Mouse (Mus musculus): ENCODE results near the gene Plch1.

Plch1 gene

DNA sequence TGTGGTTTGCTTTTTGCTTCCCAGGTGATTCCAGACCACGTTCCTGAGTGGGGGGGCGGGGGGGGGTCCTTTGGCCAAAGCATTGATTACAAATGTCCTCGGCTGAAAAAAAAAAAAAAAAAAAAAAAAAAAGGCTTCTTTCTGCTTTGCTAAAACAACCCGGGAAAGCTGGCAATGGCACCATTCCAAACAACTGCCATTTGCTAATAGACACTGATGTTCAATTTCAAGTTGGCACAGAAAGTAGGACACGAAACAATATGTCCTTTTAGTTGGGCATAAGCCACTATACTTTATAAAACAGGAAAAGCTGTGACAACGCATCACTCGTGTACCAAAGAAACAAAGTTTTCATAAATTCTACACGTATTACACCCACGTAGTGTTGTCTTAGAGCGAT is 36.6 kb downstream of the Plch1 start:
- DNase-seq (ENCODE audit: low spot score): no peak

DNA sequence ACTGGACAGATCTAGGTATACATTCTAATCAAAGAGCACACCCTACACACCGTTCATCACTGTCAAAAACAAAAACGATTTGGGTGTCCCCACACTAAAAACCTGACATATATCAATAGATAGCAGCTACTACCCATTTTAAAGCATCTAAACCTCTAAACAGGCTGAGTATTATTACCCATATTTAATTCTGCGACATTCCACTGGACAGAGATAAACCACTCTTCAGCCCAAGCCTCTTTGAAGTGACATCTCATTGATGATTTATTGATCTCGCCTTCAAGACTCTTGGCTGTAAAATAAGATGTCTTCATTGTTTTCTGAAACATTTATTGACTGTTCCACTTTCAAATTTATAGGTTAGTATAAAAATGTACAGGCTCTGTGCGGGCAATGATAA is 46.4 kb downstream of the Plch1 start:
- DNase-seq (ENCODE audit: low spot score): no peak

DNA sequence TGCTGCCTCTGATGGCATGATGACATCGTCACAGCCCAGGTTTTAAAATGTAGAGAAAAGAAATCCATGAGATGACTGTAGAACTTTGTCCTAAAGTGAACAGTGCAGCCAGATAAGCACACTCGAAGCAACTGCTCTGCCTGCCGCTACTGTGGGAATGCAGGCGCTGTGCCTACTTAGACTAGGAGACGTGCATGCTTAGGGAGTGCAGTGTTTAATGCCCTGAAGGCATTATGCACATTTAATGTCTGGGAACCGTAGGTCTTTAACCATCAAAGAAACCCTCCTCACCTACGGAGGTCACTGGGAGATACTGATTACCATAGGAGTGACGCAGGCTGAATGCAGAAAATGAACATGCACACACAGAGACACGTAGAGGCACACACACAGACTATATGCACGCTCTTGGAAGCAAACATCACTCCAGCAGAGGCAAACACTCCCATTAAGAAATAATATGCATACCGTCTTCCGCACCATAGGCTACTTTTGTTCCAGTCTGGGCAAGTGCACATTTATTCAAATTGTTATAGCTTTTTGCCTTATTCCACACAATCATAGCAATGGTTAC is 48.1 kb downstream of the Plch1 start:
- no peak for DNase-seq (ENCODE audit: low spot score)

DNA sequence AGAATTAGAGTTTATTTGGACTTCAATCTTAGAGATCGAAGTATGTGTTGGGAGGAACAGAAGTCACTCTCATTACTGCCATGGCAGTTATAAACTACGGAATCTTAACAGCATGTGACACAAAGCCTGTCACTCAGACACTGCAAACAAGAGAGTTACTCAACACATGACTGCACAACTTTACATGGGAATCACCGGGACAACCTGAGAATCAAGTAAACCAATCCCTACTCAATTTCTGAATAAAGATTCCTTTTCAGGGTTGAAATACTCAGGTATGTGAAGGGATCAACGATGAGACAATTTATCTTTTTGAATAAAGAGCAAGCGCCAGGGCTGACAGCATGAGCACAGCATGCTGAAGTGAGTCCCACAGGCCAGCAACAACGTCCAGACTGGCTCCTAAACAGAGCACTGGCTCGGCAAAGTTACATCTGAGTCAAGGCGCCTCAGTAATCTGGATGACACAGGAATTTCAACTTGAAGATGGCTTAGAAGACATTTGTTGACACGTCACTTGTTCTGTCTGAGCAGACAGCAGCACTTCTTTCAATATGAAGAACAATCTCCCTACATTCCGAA is 49.4 kb downstream of the Plch1 start:
- DNase-seq (ENCODE audit: low spot score): no peak

DNA sequence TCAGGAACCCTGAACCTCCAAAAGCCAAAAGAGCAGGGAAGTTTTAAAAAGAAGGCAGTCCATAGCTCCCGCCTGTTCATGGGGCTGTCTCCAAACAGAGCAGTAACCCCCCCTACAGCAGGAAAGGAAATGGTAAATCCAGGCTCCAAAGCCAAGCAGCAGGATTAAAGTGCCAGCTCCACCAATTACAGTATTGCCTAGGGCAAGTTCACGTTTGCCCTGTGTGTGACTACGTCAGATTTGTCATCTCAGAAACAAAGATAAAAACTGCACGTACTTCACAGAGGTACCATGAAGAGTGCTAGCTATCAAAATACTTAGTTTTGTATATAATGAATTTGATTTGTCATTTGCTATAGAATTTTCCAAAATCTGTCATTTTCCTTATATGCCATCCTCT is 55.1 kb downstream of the Plch1 start:
- no peak for DNase-seq (ENCODE audit: low spot score)

DNA sequence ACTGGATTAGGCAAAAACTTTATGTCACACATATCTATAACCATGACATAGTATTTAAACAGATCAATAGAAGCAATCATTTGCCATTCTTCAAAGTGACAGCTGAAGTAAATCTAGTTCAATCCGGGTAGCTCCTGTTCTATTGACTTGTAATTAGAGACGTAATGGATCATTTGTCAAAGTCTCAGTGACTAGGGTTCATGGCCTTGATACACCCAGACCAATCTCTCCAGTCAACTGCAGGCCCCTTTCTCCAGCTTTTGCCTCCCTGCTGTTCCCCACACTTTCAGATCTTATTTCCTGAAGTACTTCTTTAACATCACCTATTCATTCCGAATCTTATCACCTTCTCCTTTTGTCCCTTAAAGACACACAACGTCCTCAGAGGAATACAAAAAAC is 56.8 kb downstream of the Plch1 start:
- DNase-seq (ENCODE audit: low spot score): no peak

DNA sequence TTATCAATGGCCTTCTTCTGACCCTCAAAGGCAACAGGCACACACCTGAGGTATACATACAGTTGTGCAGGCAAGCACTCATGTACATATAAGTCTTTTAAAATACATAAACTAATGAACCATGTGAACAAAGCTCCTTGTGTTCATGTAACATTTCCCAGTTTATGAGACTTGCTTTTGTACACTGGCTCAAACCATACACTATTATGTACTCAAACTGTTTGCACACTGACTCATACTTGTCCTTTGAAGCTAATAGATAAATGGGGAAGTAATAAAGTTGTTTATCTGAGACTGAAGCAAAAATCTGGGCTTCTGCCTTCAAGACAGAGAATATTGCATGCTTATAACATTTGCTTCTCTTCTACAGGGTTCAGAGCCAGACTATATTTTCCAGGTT is 61.5 kb downstream of the Plch1 start:
- no peak for DNase-seq (ENCODE audit: low spot score)

DNA sequence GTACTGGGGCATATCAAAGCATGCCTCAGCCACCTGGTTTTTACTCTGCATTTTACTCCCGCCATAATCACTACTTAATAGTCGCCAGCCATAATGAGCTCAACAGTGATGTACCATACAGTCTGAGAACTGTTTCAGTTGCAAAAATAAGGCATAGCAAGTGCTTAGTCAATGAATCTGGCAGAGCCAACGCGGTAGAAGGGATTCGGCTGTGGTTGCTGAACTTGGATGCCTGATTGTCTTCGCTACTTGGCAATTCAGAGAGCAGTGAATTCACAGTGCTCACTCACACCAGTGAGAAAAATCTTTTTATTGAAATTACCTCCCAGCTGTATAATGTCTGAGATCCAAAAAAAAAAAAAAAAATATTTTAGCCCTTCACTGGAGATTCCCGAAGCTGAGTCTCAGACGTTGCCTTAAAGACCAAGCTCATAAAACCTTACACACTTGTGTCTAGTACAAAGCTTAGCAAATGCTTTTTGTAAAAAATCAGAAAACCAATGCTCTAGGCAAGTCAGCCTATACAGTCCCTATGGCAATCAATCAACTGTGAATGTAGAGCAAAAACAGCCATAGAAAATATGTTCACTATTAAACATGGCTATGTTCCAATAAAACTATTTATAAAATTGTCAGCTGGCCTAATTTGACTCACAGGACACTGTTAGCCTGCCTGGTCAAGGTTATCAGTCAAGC is 62.2 kb downstream of the Plch1 start:
- peak; percentile 5 for DNase-seq (ENCODE audit: low spot score)

DNA sequence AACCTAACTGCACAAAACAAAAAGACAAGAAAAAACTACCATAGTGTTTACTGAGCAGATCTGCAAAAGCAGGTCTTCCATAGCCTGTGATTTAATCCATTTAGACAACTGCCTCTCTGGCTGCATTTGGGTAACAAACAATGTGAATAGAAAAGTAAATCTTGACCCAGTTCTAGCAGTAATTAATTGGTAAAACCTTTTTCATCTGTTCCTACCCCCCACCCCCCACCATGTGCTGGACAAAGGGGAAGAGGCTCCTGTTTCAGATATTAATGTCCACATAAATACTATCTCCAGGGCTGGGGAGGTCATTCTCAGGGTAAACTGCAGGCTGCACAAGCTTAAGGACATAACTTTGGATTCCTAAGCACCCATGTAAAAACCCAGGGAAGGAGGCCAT is 63.5 kb downstream of the Plch1 start:
- no peak for DNase-seq (ENCODE audit: low spot score)

DNA sequence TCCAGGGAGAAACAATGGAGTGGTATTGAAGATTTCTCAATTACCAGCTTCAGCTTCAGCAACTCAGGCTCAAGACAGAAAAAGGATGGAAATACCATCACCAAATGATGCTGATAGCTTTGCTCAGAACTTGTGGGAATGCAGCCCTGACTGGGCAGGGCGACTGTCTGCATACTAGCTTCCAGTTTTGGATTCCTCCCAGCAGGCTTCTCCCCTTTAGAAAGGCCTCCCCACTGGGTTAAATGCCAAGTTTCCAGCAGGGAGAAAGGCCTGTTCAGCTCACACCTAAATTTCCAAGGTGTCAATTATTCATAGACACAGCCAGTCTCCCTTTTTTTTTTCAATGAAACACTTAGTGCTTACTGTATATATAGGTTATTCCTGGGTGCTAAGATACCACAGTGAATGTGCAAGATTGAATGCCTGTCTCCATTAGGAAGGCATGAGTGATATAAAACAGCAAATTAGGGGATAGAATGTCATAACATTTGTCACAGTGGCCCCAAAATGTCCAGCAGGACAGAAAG is 75.3 kb downstream of the Plch1 start:
- peak; percentile 3 for DNase-seq (ENCODE audit: low spot score)

DNA sequence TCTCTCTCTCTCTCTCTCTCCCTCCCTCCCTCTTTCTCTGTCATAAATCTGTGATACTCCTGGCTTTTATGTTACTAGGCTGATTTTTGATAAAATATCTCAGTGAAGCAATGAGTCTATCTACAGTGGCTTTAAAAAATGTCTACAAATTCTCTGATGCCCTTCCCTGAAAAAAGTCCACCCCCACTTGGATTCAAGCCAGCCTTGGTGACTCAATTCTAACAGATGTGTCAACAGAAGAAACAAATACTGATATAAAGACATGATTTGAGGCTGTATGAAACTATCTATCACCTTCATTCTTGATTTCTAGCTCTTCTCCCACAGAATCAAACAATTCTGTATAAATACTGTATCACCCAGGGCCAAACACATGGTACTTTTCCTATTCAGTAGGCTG is 76.6 kb downstream of the Plch1 start:
- DNase-seq (ENCODE audit: low spot score): peak; percentile 30

DNA sequence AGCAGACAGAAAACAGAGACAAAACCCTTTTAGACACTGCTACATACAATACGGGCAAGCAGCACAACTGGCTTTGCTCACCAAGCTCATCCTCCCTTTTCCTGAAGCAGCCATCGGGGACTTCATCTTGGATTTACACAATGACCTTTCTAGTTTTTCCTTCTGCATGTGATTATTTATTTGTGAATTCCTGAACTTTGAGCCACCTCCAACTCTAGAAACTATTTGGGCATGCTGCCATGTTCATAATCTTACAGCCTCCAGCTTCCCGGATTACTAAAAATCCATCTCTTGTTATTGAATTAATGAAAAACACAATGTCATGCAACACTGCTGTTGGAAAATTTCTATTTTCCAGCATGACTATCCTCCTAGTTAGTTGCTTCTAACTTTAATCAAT is 84.1 kb downstream of the Plch1 start:
- DNase-seq (ENCODE audit: low spot score): no peak

DNA sequence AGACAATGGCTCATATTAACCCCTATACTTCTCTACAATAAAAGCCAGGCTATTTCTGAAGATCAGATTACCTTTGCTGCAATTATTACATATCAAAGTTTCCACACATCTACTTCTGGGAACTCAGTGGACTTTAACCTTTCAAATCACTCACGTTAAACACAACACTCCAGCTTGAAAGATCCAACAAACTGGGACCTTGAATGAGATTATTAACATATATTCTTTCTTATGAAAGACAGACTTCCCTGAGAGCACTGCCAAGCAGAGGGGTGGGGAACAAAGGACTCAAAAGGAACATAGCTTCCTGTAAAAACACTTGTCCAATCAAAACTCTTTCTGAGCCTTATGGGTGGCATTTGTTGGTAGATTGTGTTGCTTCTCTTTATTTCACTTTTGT is 85.1 kb downstream of the Plch1 start:
- DNase-seq (ENCODE audit: low spot score): no peak

DNA sequence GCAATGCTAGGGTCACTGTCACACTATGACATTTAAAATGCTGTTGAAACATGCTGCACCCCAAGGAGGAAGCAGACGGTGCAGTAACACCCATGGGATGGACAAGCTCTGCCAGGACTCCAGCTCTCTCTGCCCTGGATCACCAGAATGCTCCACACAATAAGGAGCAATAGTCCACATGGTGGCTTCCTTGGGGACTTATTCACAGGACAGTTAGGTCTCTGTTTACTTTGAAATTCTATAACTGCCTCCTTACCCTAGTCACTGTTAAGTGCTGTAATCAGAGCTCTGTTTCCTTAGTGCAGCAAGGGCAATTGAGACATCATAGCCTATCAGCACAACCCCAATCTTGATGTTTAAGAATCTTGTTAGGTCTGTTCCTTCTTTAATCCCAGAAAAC is 92.4 kb downstream of the Plch1 start:
- DNase-seq (ENCODE audit: low spot score): no peak

DNA sequence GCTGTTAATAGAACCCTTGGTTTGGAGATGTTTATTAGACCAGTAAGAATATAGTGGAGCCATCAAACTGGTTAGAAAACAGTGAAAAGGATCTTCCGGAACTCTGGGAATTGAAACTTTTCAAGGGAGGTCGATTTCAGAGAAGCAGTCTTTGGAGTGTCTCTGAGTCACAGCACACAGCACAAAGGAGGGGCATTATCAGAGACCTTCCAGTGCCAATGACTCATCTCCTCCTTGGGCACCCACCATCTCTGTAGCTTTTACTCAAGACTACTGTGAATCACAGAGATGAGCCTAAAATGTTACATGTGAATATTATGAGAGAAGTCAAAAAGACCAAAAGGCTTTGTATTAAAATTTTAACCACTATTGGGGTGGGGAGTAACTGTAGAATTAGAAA is 93.8 kb downstream of the Plch1 start:
- DNase-seq (ENCODE audit: low spot score): no peak

DNA sequence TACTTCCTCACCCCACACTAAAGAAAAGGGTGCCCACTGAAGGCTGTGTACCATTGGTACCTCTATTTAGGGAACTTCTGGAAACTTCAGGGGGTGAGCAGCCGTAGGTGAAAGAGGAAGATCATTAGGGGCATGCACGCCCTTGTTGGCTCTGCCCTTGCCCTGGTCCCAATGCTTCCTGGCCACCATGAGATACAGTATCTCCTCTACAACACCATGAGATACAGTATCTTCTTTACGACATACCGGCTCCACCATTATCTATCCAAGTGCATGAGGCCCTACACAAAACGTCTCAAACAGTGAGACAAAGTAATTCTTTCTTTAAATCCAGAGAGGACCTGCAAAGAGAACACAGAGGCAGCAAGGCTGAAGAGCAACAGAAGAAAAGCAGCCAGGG is 98.6 kb downstream of the Plch1 start:
- DNase-seq (ENCODE audit: low spot score): no peak

DNA sequence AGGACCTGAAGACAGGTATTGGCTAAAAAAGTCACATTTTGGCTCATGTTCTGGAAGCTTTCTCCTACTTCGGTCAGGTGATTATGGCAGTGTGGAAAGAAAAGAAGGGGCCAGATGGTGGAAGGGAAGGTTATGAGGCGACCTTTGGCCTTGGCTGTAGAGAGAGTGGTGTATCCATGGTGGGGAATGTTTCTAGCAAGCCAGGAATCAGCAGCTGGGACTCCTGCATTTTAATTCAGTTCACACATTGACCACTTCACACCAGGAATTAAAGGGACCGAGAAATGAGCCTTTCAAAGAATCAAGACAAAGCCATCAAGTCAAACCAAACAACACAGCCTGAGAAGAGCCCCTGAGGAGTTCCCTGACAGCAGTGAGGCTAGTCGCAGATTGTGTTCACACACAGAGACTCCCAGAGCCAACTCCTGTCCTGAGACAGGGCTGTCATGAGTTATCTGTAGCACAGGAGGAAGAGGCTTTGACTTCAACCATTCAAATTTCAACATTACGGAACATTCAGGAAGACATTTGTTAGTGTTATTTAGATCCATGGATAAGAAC is 112.4 kb downstream of the Plch1 start:
- DNase-seq (ENCODE audit: low spot score): no peak

DNA sequence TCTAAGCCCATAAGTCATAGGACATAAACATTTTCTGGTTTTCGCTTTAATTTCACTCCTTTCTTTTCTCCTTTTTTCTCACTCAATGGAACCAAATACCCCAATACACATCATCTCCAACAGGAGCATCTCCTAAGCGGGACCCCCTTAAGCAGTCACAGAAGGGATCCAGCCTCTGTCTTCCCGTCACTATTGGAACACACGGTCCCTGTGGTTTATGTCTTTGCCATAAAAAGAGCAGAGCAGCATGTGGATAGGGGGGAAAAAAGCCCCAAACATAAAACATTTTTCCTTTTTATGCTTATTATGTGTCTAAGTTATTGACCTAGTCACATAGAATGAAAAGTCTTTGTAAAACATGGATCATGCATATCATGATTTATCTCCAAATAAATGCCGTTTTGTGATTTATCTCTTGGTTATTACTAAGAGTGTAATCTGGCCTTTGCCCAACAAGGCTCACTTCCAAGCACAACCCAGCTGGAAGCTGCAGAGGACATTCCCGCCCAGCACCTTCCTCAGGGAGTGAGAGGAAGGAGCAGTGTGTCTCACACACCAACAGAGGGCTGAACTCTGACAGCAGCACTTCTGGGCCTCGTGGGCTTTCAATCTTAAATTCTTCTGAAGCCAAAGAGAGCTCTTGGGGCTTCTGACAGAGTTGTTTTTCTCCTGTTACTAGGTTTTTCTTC is 126.5 kb downstream of the Plch1 start:
- peak; percentile 50 for DNase-seq (ENCODE audit: low spot score)

DNA sequence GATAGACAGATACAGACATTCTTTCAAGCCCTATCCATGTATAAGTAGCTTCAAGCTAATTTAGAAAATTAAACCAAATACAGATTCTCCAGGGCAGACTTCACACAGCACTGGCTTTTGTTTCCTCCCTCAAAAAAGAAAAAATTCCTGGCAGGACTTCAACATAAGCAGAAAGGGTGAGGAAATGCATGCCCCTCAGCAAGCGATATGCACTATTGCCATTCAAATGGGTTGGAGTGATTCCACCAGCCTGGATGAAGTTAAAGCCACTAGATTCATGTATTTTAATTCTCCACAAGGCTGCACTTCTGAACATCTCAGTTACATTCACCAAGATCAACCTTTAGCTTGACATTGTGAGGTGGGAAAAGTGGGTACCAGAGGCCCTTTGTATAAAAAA is 138.5 kb downstream of the Plch1 start:
- DNase-seq (ENCODE audit: low spot score): no peak

DNA sequence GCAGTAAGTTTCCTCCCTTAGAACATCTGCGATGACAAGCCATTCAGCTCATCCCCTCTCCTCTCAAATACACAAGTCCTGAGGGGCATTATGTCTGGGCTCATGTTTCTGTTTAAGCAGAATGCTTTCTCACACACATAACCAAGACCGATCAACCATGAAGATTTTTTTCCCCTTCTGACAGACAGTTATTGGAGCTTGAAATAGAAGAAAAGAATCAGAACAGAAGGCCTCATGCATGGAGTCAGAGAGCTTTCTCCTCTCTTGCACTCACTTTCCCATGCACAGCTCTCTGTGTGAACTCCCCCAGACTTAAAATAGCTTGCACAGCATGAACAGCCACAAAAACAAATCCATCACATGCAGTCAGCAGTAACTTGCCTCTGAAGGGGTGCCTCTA is 159.2 kb downstream of the Plch1 start:
- no peak for DNase-seq (ENCODE audit: low spot score)

DNA sequence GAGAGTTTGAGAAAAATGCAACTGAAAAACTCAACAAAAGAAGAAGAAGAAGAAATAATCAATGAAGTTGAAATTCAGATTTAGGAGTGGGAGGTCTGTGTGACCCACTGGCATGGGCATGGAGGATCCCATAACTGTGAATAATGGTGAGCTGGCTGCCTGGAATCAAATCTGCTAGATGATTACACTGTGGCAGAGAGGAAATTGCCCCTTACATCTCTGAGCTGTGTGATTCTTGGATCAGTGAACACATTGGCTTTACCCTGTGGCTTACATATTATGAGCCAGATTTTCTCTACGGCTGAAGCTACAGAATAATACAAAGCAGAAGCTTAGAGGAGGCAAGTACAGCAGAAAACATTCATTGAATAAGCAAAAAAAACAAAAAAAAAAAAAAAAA is 170.9 kb downstream of the Plch1 start:
- no peak for DNase-seq (ENCODE audit: low spot score)

DNA sequence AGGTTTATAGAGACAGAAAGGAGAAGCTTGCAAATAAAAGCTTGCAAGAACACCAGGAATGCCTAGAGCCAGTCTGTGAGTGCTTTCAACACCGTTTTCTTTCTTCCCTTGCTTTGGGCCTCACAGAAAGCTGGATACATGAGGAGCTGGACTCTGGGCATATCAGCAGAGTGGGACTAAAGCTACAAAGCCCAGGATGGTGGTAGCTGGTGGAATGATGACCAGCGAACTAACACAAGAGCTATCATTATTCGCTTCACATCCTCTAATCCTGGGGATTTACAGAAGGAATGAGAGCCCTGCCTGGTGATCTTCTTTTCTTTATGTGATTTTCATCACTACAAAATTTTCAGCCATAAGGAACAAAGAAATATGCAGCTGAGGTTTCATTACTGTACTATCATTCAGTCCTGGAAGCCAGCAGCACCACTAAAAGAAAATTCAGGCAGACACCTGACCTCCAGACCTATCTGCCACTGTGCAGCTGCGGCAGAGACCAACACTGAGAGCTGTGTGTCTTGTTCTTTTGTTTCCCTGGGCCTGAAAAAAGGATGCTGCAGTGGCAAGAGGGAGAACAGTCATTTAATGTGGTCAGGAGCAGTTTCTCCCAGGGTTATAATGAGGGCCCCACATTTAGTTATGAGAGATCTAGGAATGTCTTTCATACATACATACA is 172.5 kb downstream of the Plch1 start:
- no peak for DNase-seq (ENCODE audit: low spot score)

Data from urinary bladder, postnatal 14 days (tissue).